Mouse (Mus musculus) megakaryocyte, embryonic 14.5 days (primary cell): ENCODE data around the gene Sec23a. TPM values are rescaled to one million over a fixed set of nuclear protein-coding genes. Genes with fewer than 3 reads are reported as not detected.
"Not testable (repeated sequence)": the region's sequence is repeated elsewhere in the genome, so short reads cannot be mapped to it uniquely, and the experiment has no call there.

Experiments
- H3K27me3 ChIP-seq: replicated peaks from 2 replicates; pipeline ENCODE3; 2012; ENCODE audit warnings: inconsistent platforms
- H3K36me3 ChIP-seq: replicated peaks from 2 replicates; pipeline ENCODE3; 2012; ENCODE audit warnings: low read length, inconsistent platforms, mixed read lengths
- H3K4me1 ChIP-seq: 2 replicates; pipeline ENCODE4 v1.6.1; 2012; ENCODE audit warnings: inconsistent platforms
- H3K4me3 ChIP-seq: replicated peaks from 2 replicates; pipeline ENCODE3; 2012; ENCODE audit warnings: moderate library complexity, mild to moderate bottlenecking, inconsistent platforms
- H3K9me3 ChIP-seq: 2 replicates; pipeline ENCODE4 v1.6.1; 2012; ENCODE audit warnings: inconsistent platforms
- FLI1 ChIP-seq: IDR thresholded peaks from 2 replicates; pipeline ENCODE4 v1.6.1; 2012; ENCODE audit warnings: low read length, inconsistent platforms, mixed read lengths
- GATA1 ChIP-seq: IDR thresholded peaks from 3 replicates; pipeline ENCODE4 v1.6.1; 2012; ENCODE audit warnings: mixed read lengths, low read length, inconsistent platforms, borderline replicate concordance
- polyA plus RNA-seq: library from polyadenylated mRNA; stranded (reverse); fragments of >175 nt; gene quantifications from 2 replicates; pipeline ENCODE4 v1.2.3, GENCODE M21; 2012; ENCODE audit warnings: low replicate concordance; ENCODE audit not compliant: insufficient read depth

Gene Sec23a
- polyA plus RNA-seq, 1 experiment = 1.2 TPM

GRCm38 (mm10) chr12:58985766-58986165, 26.1 kb downstream of the Sec23a start:
- H3K36me3 ChIP-seq = peaks cover 80% of the 10 kb centered on the region
- H3K9me3 ChIP-seq = no peaks in the 10 kb centered on the region
- TF ChIP-seq FLI1 (no peak), GATA1 (no peak)
- H3K4me1 ChIP-seq = peaks cover 12% of the 10 kb centered on the region
- H3K4me3 ChIP-seq = no peak overlapping the region
- no peaks in the 10 kb centered on the region for H3K27me3 ChIP-seq

DNA sequence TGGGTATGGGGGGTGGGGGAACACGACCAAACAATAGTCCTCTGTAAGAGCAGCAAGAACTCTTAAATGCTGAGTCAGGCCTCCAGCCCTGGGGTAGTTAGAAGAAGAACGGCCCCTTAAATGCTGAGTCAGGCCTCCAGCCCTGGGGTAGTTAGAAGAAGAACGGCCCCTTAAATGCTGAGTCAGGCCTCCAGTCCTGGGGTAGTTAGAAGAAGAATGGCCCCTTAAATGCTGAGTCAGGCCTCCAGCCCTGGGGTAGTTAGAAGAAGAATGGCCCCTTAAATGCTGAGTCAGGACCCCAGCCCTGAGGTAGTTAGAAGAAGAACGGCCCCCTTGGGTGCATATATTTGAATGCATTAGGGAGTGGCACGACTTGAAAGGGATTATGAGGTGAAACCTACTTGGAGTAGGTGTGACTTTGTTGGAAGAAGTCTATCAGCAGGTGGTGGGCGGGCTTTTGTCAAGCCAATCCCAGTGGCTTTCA, 30.6 kb downstream of the Sec23a start:
- H3K9me3 ChIP-seq, H3K27me3 ChIP-seq, H3K4me3 ChIP-seq: not testable (repeated sequence)
- Histone ChIP-seq H3K4me1 (peaks cover 17% of the 10 kb centered on the region), H3K36me3 (peaks cover 79% of the 10 kb centered on the region)

- Histone ChIP-seq H3K36me3 (peaks cover 75% of the 10 kb centered on the region), H3K4me1 (peaks cover 16% of the 10 kb centered on the region), H3K4me3 (no peak overlapping the region), H3K9me3 (no peaks in the 10 kb centered on the region), H3K27me3 (no peaks in the 10 kb centered on the region)
- TF ChIP-seq GATA1 = no peak
- no peak for TF ChIP-seq FLI1
These were observed 34.9 kb downstream of the Sec23a start for GRCm38 (mm10) chr12:58976966-58977365.

GRCm38 (mm10) chr12:58964583-58964982, 47.2 kb downstream of the Sec23a start:
- TF ChIP-seq GATA1 (no peak), FLI1 (no peak)
- Histone ChIP-seq H3K4me3 (no peak overlapping the region), H3K4me1 (peaks cover 53% of the 10 kb centered on the region), H3K9me3 (no peaks in the 10 kb centered on the region), H3K27me3 (no peaks in the 10 kb centered on the region), H3K36me3 (peaks cover 73% of the 10 kb centered on the region)

DNA sequence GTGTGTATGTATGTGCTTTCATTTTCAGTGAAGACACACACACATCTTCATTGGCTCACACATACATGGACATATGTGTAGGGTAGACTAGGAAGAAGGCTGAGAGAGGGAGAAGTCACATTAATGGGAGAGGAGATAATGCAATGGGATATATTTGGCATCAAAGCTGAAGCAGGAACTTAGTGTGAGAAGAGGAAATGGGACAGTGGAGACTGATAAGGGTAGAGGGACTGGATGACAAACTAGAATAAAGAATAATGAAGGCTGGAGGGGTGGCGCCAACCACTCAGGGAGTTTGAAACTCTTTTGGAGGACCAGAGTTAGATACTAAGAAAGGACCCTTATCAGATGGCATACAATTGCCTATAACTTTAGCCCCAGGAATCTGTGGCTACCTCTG, 51.0 kb downstream of the Sec23a start:
- H3K4me3 ChIP-seq = peak overlapping the region; percentile 53
- H3K27me3 ChIP-seq = no peaks in the 10 kb centered on the region
- no peaks in the 10 kb centered on the region for H3K9me3 ChIP-seq
- H3K4me1 ChIP-seq = peaks cover 56% of the 10 kb centered on the region
- no peak for TF ChIP-seq FLI1
- no peak; the same call in 2 of the 3 replicates for TF ChIP-seq GATA1
- peaks cover 57% of the 10 kb centered on the region for H3K36me3 ChIP-seq

DNA sequence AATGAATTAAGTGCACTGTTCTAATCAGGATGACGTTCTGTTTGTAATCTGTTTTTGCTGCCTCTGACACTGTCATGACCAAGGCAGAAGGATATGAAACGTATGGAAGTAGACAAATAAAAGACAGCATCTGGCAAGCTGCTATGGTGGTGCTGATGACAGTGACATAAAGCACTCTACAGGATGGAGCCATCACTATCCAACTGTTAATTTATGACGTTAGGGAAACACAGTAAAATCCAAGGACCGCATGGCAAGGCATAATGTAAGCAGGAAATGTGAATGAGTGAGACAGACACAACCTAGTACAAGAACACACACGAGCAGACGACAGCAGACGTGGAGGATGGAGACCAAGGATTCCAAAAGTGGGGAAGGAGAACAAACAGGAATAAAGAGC, 55.2 kb downstream of the Sec23a start:
- peaks cover 24% of the 10 kb centered on the region for H3K4me1 ChIP-seq
- no peak overlapping the region for H3K4me3 ChIP-seq
- TF ChIP-seq GATA1 (no peak), FLI1 (no peak)
- peaks cover 26% of the 10 kb centered on the region for H3K36me3 ChIP-seq
- H3K27me3 ChIP-seq = no peaks in the 10 kb centered on the region
- no peaks in the 10 kb centered on the region for H3K9me3 ChIP-seq

GRCm38 (mm10) chr12:58956162-58956561, 55.7 kb downstream of the Sec23a start:
- TF ChIP-seq GATA1 (no peak), FLI1 (no peak)
- peaks cover 22% of the 10 kb centered on the region for H3K4me1 ChIP-seq
- H3K27me3 ChIP-seq = no peaks in the 10 kb centered on the region
- peaks cover 26% of the 10 kb centered on the region for H3K36me3 ChIP-seq
- no peak overlapping the region for H3K4me3 ChIP-seq
- H3K9me3 ChIP-seq = no peaks in the 10 kb centered on the region

DNA sequence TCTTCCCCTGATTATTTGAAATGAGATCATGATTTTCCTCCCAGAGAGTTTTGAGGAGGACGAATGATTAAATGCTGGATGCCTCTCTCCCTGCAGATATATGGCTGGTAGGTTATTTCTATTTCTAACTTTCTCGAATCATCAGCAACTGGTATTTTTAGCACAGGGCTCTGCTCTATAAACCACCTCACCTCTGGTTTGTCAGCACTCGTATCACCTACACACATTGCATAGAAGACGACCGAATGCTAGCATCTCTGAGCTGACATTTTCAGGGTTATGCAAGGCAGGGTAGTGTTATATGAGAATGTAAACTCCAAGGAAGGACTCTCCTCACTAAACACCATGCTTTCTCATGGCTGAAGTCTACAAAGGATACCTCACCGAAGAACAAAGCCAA, 63.9 kb downstream of the Sec23a start:
- Histone ChIP-seq H3K4me3 (no peak overlapping the region), H3K9me3 (no peaks in the 10 kb centered on the region), H3K4me1 (peaks cover 4% of the 10 kb centered on the region; the same call in 1 of the 2 replicates), H3K27me3 (no peaks in the 10 kb centered on the region), H3K36me3 (no peaks in the 10 kb centered on the region)
- TF ChIP-seq GATA1 (no peak), FLI1 (no peak)

DNA sequence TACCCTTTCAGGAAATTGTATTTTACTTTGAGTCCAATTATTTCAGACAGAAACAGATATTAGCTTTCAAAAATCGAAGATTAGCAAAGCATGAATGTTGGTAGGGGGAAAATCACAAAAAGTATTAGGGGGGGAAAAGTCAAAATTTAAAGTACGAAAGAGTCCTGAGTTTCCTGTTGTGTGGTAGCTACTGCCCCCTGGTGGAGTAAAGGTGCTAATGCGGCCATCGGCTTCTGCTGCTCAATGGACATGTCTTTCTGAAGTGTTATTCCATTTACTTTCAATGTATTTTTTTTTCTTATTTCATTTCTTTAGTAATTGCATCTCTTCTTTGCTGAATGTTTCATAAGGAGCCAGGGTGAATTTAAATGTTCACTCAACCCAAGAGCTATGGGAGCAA, 64.6 kb downstream of the Sec23a start:
- Histone ChIP-seq H3K27me3 (no peaks in the 10 kb centered on the region), H3K36me3 (no peaks in the 10 kb centered on the region), H3K9me3 (no peaks in the 10 kb centered on the region), H3K4me1 (peaks cover 4% of the 10 kb centered on the region; the same call in 1 of the 2 replicates), H3K4me3 (no peak overlapping the region)
- TF ChIP-seq FLI1 (no peak), GATA1 (no peak)

DNA sequence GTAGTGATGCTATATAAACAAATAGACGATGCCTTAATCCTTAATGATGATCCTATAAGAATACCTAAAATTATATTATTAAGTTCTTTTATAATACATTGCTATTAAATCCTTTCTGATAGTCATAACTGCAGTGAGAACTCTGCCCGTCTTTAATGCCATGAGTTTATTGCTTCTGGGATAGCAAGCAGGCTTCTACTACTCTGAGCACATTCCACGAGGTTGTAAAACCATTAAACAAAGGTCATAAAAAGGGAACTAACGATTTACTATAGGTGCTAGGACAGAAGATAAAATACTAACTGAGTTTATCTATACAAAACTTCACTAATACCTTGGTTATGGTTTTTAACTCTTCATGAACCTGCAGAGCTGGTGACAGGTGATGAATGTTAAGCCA, 69.3 kb downstream of the Sec23a start:
- Histone ChIP-seq H3K36me3 (no peaks in the 10 kb centered on the region), H3K4me3 (no peak overlapping the region), H3K9me3 (no peaks in the 10 kb centered on the region), H3K27me3 (no peaks in the 10 kb centered on the region), H3K4me1 (no peaks in the 10 kb centered on the region; the same call in 1 of the 2 replicates)
- TF ChIP-seq GATA1 = no peak
- TF ChIP-seq FLI1 = no peak

DNA sequence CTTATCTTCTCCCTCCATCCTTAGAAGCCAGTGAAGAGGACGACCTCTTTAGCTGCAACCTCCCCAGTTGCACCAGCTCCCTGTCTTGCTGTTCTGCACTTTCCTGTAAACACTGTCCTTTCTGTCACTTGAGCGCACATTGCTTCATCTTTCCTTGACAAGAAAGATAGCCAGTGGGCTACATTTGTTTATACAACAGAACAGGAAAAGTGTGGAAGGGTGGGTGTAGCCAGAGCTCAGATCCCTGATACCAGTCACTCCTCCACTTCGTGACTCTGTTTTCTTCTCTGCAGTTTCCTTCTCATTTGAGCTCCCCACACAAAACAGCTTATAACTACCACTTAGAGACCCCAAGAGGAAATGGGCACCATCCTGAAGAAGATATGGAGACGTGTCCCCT, 77.2 kb downstream of the Sec23a start:
- Histone ChIP-seq H3K4me1 (peaks cover 11% of the 10 kb centered on the region), H3K36me3 (no peaks in the 10 kb centered on the region), H3K27me3 (peaks cover 3% of the 10 kb centered on the region), H3K9me3 (no peaks in the 10 kb centered on the region), H3K4me3 (no peak overlapping the region)
- TF ChIP-seq FLI1 (no peak), GATA1 (no peak)
